Mouse (Mus musculus) kidney, postnatal 14 days (tissue): Measurements from ENCODE around the gene Ppp1r15b.
A peak's percentile ranks its signal among the peaks of the same experiment; 100 is the strongest.

Experiments
- DNase-seq: peaks from one replicate; pipeline ENCODE4 v3.0.0; 2022; ENCODE audit warnings: mixed read lengths

Ppp1r15b gene

GRCm38 (mm10) chr1:133162981-133163380 lies 32.0 kb downstream of the Ppp1r15b start:
- no peak for DNase-seq

- DNase-seq: peak; percentile 58
These were observed 33.0 kb downstream of the Ppp1r15b start, which contains the start of gene Plekha6 for GRCm38 (mm10) chr1:133163820-133164431. Plekha6 (plus strand) TSS chr1:133164210.

- DNase-seq: peak; percentile 61
These were observed 33.7 kb downstream of the Ppp1r15b start for GRCm38 (mm10) chr1:133164591-133165011.

- no peak for DNase-seq
These were observed 34.2 kb downstream of the Ppp1r15b start for GRCm38 (mm10) chr1:133165111-133165510.

- no peak for DNase-seq
These were observed 37.5 kb downstream of the Ppp1r15b start for GRCm38 (mm10) chr1:133168318-133169060.

- DNase-seq: peak; percentile 38
These were observed 39.3 kb downstream of the Ppp1r15b start for GRCm38 (mm10) chr1:133170196-133170595.

- DNase-seq: no peak
These were observed 40.4 kb downstream of the Ppp1r15b start for GRCm38 (mm10) chr1:133171357-133171756.

- DNase-seq: no peak
These were observed 44.2 kb downstream of the Ppp1r15b start for GRCm38 (mm10) chr1:133175150-133175549.

GRCm38 (mm10) chr1:133177480-133178172 lies 46.7 kb downstream of the Ppp1r15b start:
- peak; percentile 71 for DNase-seq

- no peak for DNase-seq
These were observed 47.9 kb downstream of the Ppp1r15b start for GRCm38 (mm10) chr1:133178732-133179440.

GRCm38 (mm10) chr1:133181072-133182015 lies 50.4 kb downstream of the Ppp1r15b start:
- peak; percentile 80 for DNase-seq

GRCm38 (mm10) chr1:133182016-133182705 lies 51.2 kb downstream of the Ppp1r15b start:
- DNase-seq: peak; percentile 53

- no peak for DNase-seq
These were observed 51.8 kb downstream of the Ppp1r15b start for GRCm38 (mm10) chr1:133182706-133183095.

GRCm38 (mm10) chr1:133183141-133183925 lies 52.4 kb downstream of the Ppp1r15b start:
- no peak for DNase-seq

GRCm38 (mm10) chr1:133187948-133188680 lies 57.2 kb downstream of the Ppp1r15b start:
- DNase-seq: no peak

GRCm38 (mm10) chr1:133188719-133189118 lies 57.8 kb downstream of the Ppp1r15b start:
- no peak for DNase-seq
